Mouse (Mus musculus): ENCODE measurements around the gene Vezt.

Gene Vezt

GRCm38 (mm10) chr10:93945843-93946499 is 89.6 kb downstream of the Vezt start:
- no peak for DNase-seq

GRCm38 (mm10) chr10:93945364-93945763 is 90.3 kb downstream of the Vezt start:
- DNase-seq, result peak in 1 of 2 experiments; percentile 14

- peak in 1 of 2 experiments; percentile 13 for DNase-seq
These were observed 91.4 kb downstream of the Vezt start for GRCm38 (mm10) chr10:93944241-93944640.

GRCm38 (mm10) chr10:93940279-93940678 is 95.3 kb downstream of the Vezt start:
- no peak for DNase-seq

GRCm38 (mm10) chr10:93939676-93940075 is 95.9 kb downstream of the Vezt start:
- DNase-seq, result no peak

GRCm38 (mm10) chr10:93938844-93939271 is 96.8 kb downstream of the Vezt start:
- DNase-seq, result no peak

- DNase-seq, result no peak
These were observed 101.6 kb downstream of the Vezt start for GRCm38 (mm10) chr10:93933980-93934379.

- no peak for DNase-seq
These were observed 102.8 kb downstream of the Vezt start for GRCm38 (mm10) chr10:93932861-93933260.

GRCm38 (mm10) chr10:93932020-93932419 is 103.6 kb downstream of the Vezt start:
- no peak for DNase-seq

- no peak for DNase-seq
These were observed 104.2 kb downstream of the Vezt start for GRCm38 (mm10) chr10:93931431-93931830.

- DNase-seq, result no peak
These were observed 105.3 kb downstream of the Vezt start for GRCm38 (mm10) chr10:93930236-93930824.

GRCm38 (mm10) chr10:93924666-93925065 is 111.0 kb downstream of the Vezt start:
- no peak for DNase-seq

- no peak for DNase-seq
These were observed 114.5 kb downstream of the Vezt start for GRCm38 (mm10) chr10:93921160-93921559.

GRCm38 (mm10) chr10:93919227-93919626 is 116.4 kb downstream of the Vezt start:
- peak; percentile 55 to 66 for DNase-seq

- peak; percentile 76 to 78 for DNase-seq
These were observed 116.9 kb downstream of the Vezt start for GRCm38 (mm10) chr10:93918701-93919100.

- DNase-seq, result no peak
These were observed 117.5 kb downstream of the Vezt start for GRCm38 (mm10) chr10:93918087-93918486.

GRCm38 (mm10) chr10:93916778-93917177 is 118.8 kb downstream of the Vezt start:
- DNase-seq, result no peak

GRCm38 (mm10) chr10:93915531-93916275 is 119.9 kb downstream of the Vezt start:
- DNase-seq, result no peak

GRCm38 (mm10) chr10:93913525-93913924 is 122.1 kb downstream of the Vezt start:
- DNase-seq, result no peak

- DNase-seq, result no peak
These were observed 122.7 kb downstream of the Vezt start for GRCm38 (mm10) chr10:93912917-93913316.

GRCm38 (mm10) chr10:93912136-93912855 is 123.3 kb downstream of the Vezt start:
- no peak for DNase-seq

GRCm38 (mm10) chr10:93911326-93911725 is 124.3 kb downstream of the Vezt start:
- DNase-seq, result no peak

GRCm38 (mm10) chr10:93909811-93910446 is 125.7 kb downstream of the Vezt start:
- no peak for DNase-seq
